Mouse (Mus musculus) erythroblast, embryonic 14.5 days (primary cell): Measurements from ENCODE around the gene Mt2. TPM values are rescaled to one million over a fixed set of nuclear protein-coding genes. Genes with fewer than 3 reads are reported as not detected.

ENCODE experiments used
- H3K27me3 ChIP-seq: 2 replicates; pipeline ENCODE4 v1.6.1; 2012; ENCODE audit warnings: inconsistent platforms; ENCODE audit not compliant: control insufficient read depth
- H3K36me3 ChIP-seq: 2 replicates; pipeline ENCODE4 v1.6.1; 2012; ENCODE audit warnings: mild to moderate bottlenecking, inconsistent platforms; ENCODE audit not compliant: control insufficient read depth
- H3K4me1 ChIP-seq: 2 replicates; pipeline ENCODE4 v1.6.1; 2012; ENCODE audit warnings: inconsistent platforms; ENCODE audit not compliant: control insufficient read depth
- H3K4me3 ChIP-seq: replicated peaks from 2 replicates; pipeline ENCODE3; 2012; ENCODE audit warnings: moderate library complexity, mild to moderate bottlenecking, inconsistent platforms
- H3K9me3 ChIP-seq: 2 replicates; pipeline ENCODE4 v1.6.1; 2012; ENCODE audit warnings: low read length, inconsistent platforms, mixed read lengths; ENCODE audit not compliant: control insufficient read depth
- GATA1 ChIP-seq: IDR thresholded peaks from 2 replicates; pipeline ENCODE4 v1.6.1; 2012; ENCODE audit warnings: low read length, inconsistent platforms, mixed read lengths
- TAL1 ChIP-seq: IDR thresholded peaks from 3 replicates; pipeline ENCODE4 v1.6.1; 2012; ENCODE audit warnings: low read length, inconsistent platforms, mixed read lengths
- polyA plus RNA-seq: library from polyadenylated mRNA; stranded (reverse); fragments of >175 nt; gene quantifications from 2 replicates; pipeline ENCODE4 v1.2.3, GENCODE M21; 2012

Gene Mt2
- polyA plus RNA-seq, 1 experiment: 864 TPM

- Histone ChIP-seq H3K4me3 (peak overlapping the region; percentile 74), H3K4me1 (peaks cover 76% of the 10 kb centered on the region), H3K9me3 (no peaks in the 10 kb centered on the region), H3K27me3 (peaks cover 16% of the 10 kb centered on the region), H3K36me3 (peaks cover 25% of the 10 kb centered on the region)
- TF ChIP-seq GATA1 (no peak), TAL1 (no peak)
Observed at GRCm38 (mm10) chr8:94179713-94180560, 7.5 kb downstream of the Mt2 start.

DNA sequence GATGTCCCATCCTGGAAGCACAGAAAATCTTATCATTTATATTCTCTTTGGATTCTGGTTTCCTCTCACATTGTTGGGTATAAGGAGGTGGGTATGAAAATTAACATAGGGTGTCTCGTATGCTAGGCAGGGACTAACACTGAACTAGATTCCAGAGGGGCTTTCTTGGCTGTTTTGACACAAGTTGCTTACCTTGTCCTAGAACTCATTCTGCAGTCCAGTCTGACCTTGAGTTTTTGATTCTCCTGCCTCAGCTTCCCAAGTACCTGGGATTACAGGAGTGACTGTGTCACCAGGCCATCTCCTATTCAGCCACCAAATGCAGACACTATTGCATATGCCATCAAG, 8.1 kb downstream of the Mt2 start:
- peaks cover 76% of the 10 kb centered on the region for H3K4me1 ChIP-seq
- H3K27me3 ChIP-seq: peaks cover 16% of the 10 kb centered on the region
- TF ChIP-seq TAL1 (no peak), GATA1 (no peak)
- peaks cover 25% of the 10 kb centered on the region for H3K36me3 ChIP-seq
- H3K9me3 ChIP-seq: no peaks in the 10 kb centered on the region
- peak overlapping the region; percentile 74 for H3K4me3 ChIP-seq

GRCm38 (mm10) chr8:94182055-94182929, 9.8 kb downstream of the Mt2 start:
- TF ChIP-seq TAL1: no peak
- TF ChIP-seq GATA1: no peak
- H3K9me3 ChIP-seq: no peaks in the 10 kb centered on the region
- H3K36me3 ChIP-seq: peaks cover 25% of the 10 kb centered on the region
- H3K4me3 ChIP-seq: peak overlapping the region; percentile 69
- H3K4me1 ChIP-seq: peaks cover 85% of the 10 kb centered on the region
- peaks cover 28% of the 10 kb centered on the region for H3K27me3 ChIP-seq

DNA sequence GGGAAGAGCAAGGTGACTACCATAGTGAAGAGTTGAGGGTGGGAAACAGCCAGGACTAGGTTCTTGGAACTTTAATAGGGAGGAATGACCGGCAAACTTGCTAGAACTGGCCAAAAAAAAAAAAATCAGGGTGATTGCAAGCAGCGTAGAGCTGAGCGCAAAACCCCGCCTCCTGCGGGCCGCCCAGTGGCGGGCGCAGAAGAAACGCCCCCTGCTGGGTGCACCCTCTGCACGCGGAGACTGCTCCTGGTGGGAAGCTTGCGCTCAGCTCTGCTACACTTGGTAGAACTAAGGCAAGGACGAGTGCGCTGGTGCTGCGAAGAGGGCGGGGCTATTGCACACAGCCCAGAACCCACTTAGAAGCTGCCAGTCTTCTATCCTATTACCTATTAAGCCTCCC, 10.7 kb downstream of the Mt2 start:
- H3K4me1 ChIP-seq: peaks cover 83% of the 10 kb centered on the region
- H3K36me3 ChIP-seq: peaks cover 25% of the 10 kb centered on the region
- peak overlapping the region; percentile 69 for H3K4me3 ChIP-seq
- H3K9me3 ChIP-seq: no peaks in the 10 kb centered on the region
- TF ChIP-seq TAL1: no peak
- TF ChIP-seq GATA1: no peak
- H3K27me3 ChIP-seq: peaks cover 35% of the 10 kb centered on the region

DNA sequence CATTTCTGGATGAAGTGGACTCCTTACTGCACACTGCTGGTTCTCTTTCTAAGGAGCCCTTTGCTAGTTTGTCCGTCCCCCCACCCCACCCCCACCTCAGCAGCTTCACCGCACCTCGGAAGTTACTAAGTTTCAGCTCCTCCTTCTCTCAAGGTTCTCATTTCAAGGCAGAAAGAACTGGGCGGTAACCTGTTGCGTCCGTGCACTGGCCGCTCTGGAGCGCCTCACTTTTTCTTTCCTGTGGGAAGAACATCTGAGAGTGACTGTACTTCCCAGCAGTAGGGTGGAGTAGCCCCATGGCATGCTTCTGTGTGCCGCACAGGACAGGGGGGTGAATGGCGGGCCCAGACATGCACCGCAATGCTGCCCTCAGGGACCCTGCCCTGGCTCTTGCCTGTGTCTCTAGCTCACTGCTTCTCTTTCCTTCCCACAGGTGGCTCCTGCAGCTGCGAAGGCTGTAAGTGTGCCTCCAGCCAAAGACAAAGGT, 11.9 kb downstream of the Mt2 start:
- peak overlapping the region; percentile 69 for H3K4me3 ChIP-seq
- peaks cover 83% of the 10 kb centered on the region for H3K4me1 ChIP-seq
- TF ChIP-seq TAL1 (no peak), GATA1 (no peak)
- peaks cover 23% of the 10 kb centered on the region for H3K36me3 ChIP-seq
- peaks cover 46% of the 10 kb centered on the region for H3K27me3 ChIP-seq
- H3K9me3 ChIP-seq: no peaks in the 10 kb centered on the region

DNA sequence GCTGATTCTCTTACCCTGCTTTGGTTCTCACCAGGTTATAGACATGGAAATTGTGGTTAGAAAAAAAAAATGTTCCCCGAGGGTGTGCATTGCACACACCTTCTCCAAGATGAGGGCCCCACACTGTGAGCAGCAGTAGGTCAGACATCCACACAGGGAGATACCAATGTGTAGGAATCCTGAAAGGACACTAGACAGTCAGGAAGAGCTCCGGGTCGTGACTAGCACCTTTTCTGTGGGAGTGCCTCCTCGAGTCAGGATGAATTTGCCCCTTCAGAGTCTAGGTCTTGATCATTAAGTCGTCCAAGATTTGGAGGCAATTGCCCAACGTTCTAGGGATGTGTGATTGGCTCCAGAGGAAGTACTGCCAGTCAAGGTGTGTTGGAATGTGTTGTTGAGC, 13.3 kb downstream of the Mt2 start:
- peak overlapping the region; percentile 58 for H3K4me3 ChIP-seq

GRCm38 (mm10) chr8:94186542-94186941, 14.1 kb downstream of the Mt2 start:
- Histone ChIP-seq H3K4me3 (peak overlapping the region; percentile 58), H3K27me3 (peaks cover 57% of the 10 kb centered on the region), H3K4me1 (peaks cover 87% of the 10 kb centered on the region), H3K36me3 (peaks cover 5% of the 10 kb centered on the region), H3K9me3 (no peaks in the 10 kb centered on the region)
- peak; percentile 69 for TF ChIP-seq TAL1
- no peak for TF ChIP-seq GATA1

More for the DNA sequence above, 13.3 kb downstream of the Mt2 start:
- H3K9me3 ChIP-seq: no peaks in the 10 kb centered on the region
- peaks cover 57% of the 10 kb centered on the region for H3K27me3 ChIP-seq
- H3K36me3 ChIP-seq: peaks cover 9% of the 10 kb centered on the region
- peaks cover 83% of the 10 kb centered on the region for H3K4me1 ChIP-seq
- TF ChIP-seq TAL1: no peak
- TF ChIP-seq GATA1: no peak

DNA sequence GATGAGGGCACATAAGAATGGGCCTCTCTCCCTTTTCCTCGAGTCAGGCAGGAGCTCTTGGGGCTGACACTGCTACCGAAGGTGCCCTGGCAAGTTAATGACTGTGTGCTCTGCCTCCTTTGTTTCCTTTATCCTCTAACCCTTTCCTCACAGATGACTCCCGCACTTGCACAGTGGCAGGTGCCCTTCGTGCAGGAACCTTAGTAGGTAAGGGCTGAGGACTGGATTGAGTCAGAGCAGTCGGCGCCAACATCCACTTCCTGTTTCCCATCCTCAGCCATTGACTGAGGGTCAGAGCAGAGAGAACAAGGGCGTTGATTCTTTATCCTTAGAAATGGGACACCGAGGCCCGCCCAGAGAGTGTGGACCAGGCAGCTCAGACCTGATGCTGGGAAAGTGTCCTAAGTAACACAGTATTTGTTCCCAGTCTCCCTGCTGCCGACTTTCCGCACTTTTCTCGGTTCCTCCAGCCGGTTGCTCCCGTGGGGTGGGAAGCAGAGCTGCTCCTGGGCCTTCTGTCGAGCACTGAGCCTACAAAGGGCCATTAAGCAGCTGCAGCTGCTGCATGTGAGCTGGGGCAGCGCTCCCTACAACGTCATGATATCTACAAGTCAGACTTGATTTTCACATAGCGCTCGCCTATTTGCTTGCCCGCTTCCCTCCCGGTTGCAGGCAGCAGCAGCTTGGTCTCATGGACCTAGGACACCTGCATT, 15.0 kb downstream of the Mt2 start:
- Histone ChIP-seq H3K4me1 (peaks cover 81% of the 10 kb centered on the region), H3K27me3 (peaks cover 57% of the 10 kb centered on the region), H3K9me3 (no peaks in the 10 kb centered on the region), H3K36me3 (no peaks in the 10 kb centered on the region; the same call in 1 of the 2 replicates), H3K4me3 (peak overlapping the region; percentile 58)
- TF ChIP-seq TAL1 (no peak), GATA1 (no peak)
